Mouse (Mus musculus) liver, adult (tissue): ENCODE results near the gene Wdr91.
A peak's percentile ranks its signal among the peaks of the same experiment; 100 is the strongest.

Experiments
- GATA4 ChIP-seq: IDR thresholded peaks from 2 replicates; pipeline ENCODE4 v1.6.1; 2014; ENCODE audit warnings: mild to moderate bottlenecking, low read length; ENCODE audit not compliant: insufficient replicate concordance

Wdr91 gene

DNA sequence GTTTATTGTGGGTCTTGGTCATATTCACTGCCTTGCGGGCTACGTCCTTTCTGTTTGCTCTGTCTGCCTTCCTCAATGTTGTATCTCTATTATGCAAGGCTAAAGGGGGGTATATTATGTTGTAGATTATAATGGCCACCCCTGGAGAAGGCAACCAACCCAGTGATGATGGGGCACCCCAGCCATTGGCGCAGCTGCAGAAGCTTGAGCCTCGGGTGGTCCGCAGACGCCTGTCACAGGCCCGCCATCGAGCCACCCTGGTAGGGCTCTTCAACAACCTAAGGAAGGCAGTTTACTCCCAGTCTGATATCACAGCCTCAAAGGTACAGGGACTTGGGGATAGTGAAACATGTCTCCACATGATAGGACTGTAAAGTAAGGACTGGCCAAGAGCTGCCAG lies 16.9 kb upstream of the Wdr91 start:
- TF ChIP-seq GATA4: no peak

- no peak for TF ChIP-seq GATA4
These were observed 16.5 kb upstream of the Wdr91 start for GRCm38 (mm10) chr6:34927156-34927555.

GRCm38 (mm10) chr6:34921941-34922340 lies 11.3 kb upstream of the Wdr91 start:
- no peak for TF ChIP-seq GATA4

GRCm38 (mm10) chr6:34920631-34921030 lies 10.0 kb upstream of the Wdr91 start:
- no peak for TF ChIP-seq GATA4

GRCm38 (mm10) chr6:34919956-34920355 lies 9.3 kb upstream of the Wdr91 start, which contains the start of gene Stra8:
Gene Stra8, plus strand, starts transcription at chr6:34920163.
- TF ChIP-seq GATA4: no peak

GRCm38 (mm10) chr6:34919146-34919545 lies 8.5 kb upstream of the Wdr91 start:
- TF ChIP-seq GATA4: no peak

DNA sequence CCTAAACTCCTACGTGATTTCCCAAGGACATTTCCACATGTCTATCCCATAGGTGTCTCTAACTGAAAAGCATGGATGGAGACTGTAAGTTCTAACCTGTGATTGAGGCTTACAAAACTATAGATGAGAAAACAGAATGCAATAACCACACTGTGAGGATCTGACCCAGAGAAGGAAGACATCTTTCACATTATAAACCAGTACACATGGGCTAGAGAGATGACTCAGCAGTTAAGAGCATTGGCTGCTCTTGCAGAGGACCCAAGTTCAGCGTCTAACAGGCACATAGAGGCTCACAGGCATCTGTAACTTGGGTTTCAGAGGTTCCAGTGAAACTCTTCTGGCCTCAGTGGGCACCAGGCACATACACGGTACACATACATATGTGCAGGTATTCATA lies 3.8 kb upstream of the Wdr91 start:
- TF ChIP-seq GATA4: no peak

- TF ChIP-seq GATA4: no peak
These were observed 2.8 kb upstream of the Wdr91 start for GRCm38 (mm10) chr6:34913341-34914040.

- TF ChIP-seq GATA4: no peak
These were observed 888 bp downstream of the Wdr91 start for GRCm38 (mm10) chr6:34909631-34910345.

- no peak for TF ChIP-seq GATA4
These were observed 2.9 kb downstream of the Wdr91 start for GRCm38 (mm10) chr6:34907696-34908260.

DNA sequence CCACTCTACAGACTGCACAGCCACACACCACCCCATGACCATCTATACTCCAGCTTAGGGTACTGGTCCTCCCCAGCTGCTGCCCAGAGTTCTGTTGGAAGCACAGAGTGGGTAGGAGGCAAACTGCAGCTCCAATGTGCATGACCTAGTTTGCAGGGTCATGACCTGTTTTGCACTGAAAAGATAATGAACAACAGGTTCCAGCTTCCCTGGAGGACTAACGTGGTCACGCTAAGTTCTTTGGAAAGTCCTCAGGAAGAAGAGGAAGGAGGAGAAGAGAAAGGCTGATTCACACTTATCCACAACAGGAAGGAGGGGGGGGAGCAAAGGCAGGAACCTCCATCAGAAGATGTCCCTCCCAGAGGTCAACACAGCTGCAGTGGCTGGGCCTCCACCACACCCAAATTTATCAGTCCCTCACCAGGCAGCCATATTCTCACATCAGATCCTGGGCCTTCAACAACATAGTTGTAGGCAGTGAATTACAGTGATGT lies 3.5 kb downstream of the Wdr91 start:
- TF ChIP-seq GATA4: peak; percentile 81; the same call in 1 of the 2 replicates

- no peak for TF ChIP-seq GATA4
These were observed 4.0 kb downstream of the Wdr91 start for GRCm38 (mm10) chr6:34906661-34907060.

- TF ChIP-seq GATA4: no peak
These were observed 4.6 kb downstream of the Wdr91 start for GRCm38 (mm10) chr6:34906125-34906524.

DNA sequence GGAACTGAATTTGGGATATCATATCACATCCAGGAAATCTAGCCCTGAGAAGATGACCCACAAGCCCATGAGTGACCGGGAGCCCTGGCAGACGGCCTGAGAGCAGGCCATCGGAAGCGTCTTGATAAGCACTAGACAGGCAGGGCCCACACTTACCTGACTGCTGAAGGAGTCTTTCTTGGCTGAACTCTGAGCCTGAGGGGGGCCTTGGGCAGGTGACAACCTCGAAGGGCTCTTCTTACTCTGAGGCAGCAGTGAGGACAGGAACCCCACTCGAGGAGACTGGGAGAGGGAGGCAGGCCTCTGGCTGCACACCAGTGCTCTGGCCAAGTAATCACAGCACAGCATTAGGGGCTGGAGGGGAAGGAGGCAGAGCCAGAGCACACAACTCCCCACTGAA lies 6.3 kb downstream of the Wdr91 start:
- TF ChIP-seq GATA4: no peak

DNA sequence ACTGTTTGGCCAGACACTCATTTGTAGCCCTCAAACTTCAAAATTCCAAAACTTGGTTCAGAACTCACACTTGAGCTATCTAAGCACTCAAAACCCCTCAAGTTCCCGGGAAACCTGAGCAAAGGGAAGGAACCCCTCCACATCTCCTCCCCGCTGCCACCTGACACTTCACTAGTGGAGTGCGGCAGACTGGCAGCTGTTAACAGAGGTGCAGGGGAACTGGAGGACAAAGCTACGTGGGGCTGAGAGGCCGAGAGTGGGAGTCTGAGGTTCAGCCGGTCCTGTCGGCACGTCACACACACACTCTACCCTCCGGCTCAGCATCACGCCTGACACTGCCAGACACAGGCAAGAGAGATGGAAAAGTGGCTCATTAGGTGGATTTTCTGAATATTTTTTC lies 6.8 kb downstream of the Wdr91 start:
- TF ChIP-seq GATA4: no peak

- TF ChIP-seq GATA4: no peak
These were observed 7.2 kb downstream of the Wdr91 start for GRCm38 (mm10) chr6:34903441-34903840.
